Mouse (Mus musculus) C3H10T1/2 (cell line): ENCODE measurements around the gene Etv6. TPM values are rescaled to one million over a fixed set of nuclear protein-coding genes. Genes with fewer than 3 reads are reported as not detected.

ENCODE experiments used
- polyA plus RNA-seq, 2 experiments: library from polyadenylated mRNA; unstranded; fragments of >200 nt; fragmentation: generic; extraction: Trizol; gene quantifications; one replicate each; pipeline ENCODE4 v1.2.1; 2012; ENCODE audit warnings: missing spikeins in 2 of 2

Etv6 gene
- 1 to 10 TPM; 2.4 to 4.4 TPM for polyA plus RNA-seq

DNA sequence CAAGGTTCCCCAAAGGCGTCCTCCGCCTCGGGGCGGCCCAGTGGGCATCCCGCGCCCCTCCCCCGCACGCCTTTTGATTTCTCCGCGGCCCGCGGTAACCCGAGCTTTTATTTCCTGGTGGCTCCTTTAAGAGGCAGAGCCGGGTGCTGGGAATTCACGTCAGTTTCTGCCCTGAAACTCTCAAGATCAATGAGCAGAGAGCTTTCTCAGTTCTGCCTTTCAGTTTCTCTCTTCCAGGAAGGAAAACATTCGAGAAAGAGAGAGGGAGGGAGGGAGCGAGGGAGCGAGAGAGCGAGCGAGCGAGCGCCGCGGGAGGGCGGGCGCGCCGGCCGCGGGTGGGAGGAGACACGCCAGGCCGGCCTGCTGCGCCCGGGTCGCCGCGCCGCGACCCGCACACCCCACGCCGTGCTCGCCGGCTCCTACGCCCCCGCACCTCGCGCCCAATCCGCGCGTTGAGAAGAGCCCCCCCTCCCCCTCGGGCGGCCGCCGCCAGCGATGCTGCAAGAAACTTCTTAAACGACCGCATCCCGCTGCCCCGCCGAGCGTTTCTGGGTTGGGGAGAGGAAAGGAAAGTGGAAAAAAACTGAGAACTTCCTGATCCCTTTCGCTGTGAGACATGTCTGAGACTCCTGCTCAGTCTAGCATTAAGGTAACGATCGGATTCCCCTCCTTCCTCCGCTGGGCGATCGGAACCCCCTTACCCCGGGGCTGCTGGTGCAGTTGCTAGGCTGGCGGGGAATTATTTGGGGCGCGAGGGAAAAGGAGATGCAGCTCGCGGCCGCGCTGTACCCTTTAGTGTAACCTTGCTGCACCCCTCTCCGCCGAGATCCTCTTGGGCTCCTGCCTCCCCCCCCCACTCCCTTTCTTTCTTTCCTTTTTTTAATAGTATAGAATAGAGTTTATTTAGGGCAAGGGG, at the start of gene Etv6:
Gene Etv6, plus strand, starts transcription at position 211 of the 916 bp plus-strand sequence.

Other genes with a start within 250 kb of the Etv6 start
- gene Kap, start 181.9 kb upstream of the Etv6 start, polyA plus RNA-seq, result not detected